Mouse (Mus musculus) embryonic facial prominence, embryonic 12.5 days (tissue): Measurements from ENCODE around the gene Crybb2. TPM values are rescaled to one million over a fixed set of nuclear protein-coding genes. Genes with fewer than 3 reads are reported as not detected.

ENCODE experiments used
- ATAC-seq: fragments of 200-750 bp; cut with Nextera tagmentation; 2 replicates; pipeline ENCODE4 v1.8.0; 2017; ENCODE audit not compliant: insufficient number of reproducible peaks, insufficient read depth, low FRiP score, low TSS enrichment
- H3K27ac ChIP-seq: fragments of 300-500 bp; sonication (generic); 2 replicates; pipeline ENCODE4 v1.5.1; 2016; ENCODE audit warnings: mild to moderate bottlenecking
- H3K27me3 ChIP-seq: fragments of 300-500 bp; sonication (generic); 2 replicates; pipeline ENCODE4 v1.6.1; 2016; ENCODE audit warnings: mild to moderate bottlenecking, moderate library complexity
- H3K36me3 ChIP-seq: fragments of 300-500 bp; sonication (generic); 2 replicates; pipeline ENCODE4 v1.6.1; 2016; ENCODE audit warnings: mild to moderate bottlenecking
- H3K4me1 ChIP-seq: fragments of 300-500 bp; sonication (generic); 2 replicates; pipeline ENCODE4 v1.6.1; 2016
- H3K4me2 ChIP-seq: fragments of 300-500 bp; sonication (generic); replicated peaks from 2 replicates; pipeline ENCODE4 v1.6.1; 2016; ENCODE audit warnings: mild to moderate bottlenecking, moderate library complexity
- H3K4me3 ChIP-seq: fragments of 300-500 bp; sonication (generic); 2 replicates; pipeline ENCODE4 v1.5.1; 2016; ENCODE audit warnings: mild to moderate bottlenecking
- H3K9ac ChIP-seq: fragments of 300-500 bp; sonication (generic); 2 replicates; pipeline ENCODE4 v1.6.1; 2016; ENCODE audit warnings: mild to moderate bottlenecking, moderate library complexity
- H3K9me3 ChIP-seq: fragments of 300-500 bp; sonication (generic); 2 replicates; pipeline ENCODE4 v1.6.1; 2016; ENCODE audit warnings: mild to moderate bottlenecking, moderate library complexity
- WGBS: fragments of 180-500 bp; shearing (Covaris S2); methylation state at CpG from one replicate; pipeline ENCODE4 v1.1.7; 2016; 5-methylcytosine and 5-hydroxymethylcytosine counted together
- polyA plus RNA-seq: library from polyadenylated mRNA; unstranded; fragments of >200 nt; fragmentation: Nextera tagmentation; extraction: Ambion mirVana; gene quantifications from 2 replicates; pipeline ENCODE4 v1.2.1, GENCODE M21; 2016

The Crybb2 gene
- polyA plus RNA-seq, 1 experiment from 2014 or later: not detected

GRCm38 (mm10) chr5:113024154-113024764 is 45.7 kb downstream of the Crybb2 start:
- H3K4me1 ChIP-seq: peaks cover 10% of the 10 kb centered on the region
- H3K4me2 ChIP-seq: peak overlapping the region; percentile 27; the same call in 1 of the 2 replicates
- no peaks in the 10 kb centered on the region for H3K27me3 ChIP-seq
- H3K9me3 ChIP-seq: no peaks in the 10 kb centered on the region
- 31% methylated on average over 18 of the region's 18 CpGs for WGBS
- H3K27ac ChIP-seq: peak overlapping the region; percentile 12; the same call in 1 of the 2 replicates
- no peak overlapping the region for H3K4me3 ChIP-seq
- no peaks in the 10 kb centered on the region for H3K36me3 ChIP-seq
- H3K9ac ChIP-seq: no peak overlapping the region
- ATAC-seq: no peak

- no peaks in the 10 kb centered on the region for H3K36me3 ChIP-seq
- no peak overlapping the region for H3K9ac ChIP-seq
- no peak for ATAC-seq
- H3K4me3 ChIP-seq: no peak overlapping the region
- no peak overlapping the region for H3K27ac ChIP-seq
- peaks cover 10% of the 10 kb centered on the region; the same call in 1 of the 2 replicates for H3K4me1 ChIP-seq
- no peaks in the 10 kb centered on the region for H3K27me3 ChIP-seq
- H3K4me2 ChIP-seq: no peak overlapping the region
- WGBS: 65% methylated on average over 8 of the region's 8 CpGs
- no peaks in the 10 kb centered on the region for H3K9me3 ChIP-seq
Observed at GRCm38 (mm10) chr5:113018190-113018589, 51.7 kb downstream of the Crybb2 start.

- Histone ChIP-seq H3K4me3 (no peak overlapping the region), H3K4me2 (no peak overlapping the region), H3K36me3 (no peaks in the 10 kb centered on the region), H3K9me3 (no peaks in the 10 kb centered on the region), H3K27ac (no peak overlapping the region), H3K27me3 (no peaks in the 10 kb centered on the region), H3K4me1 (peaks cover 10% of the 10 kb centered on the region; the same call in 1 of the 2 replicates), H3K9ac (no peak overlapping the region)
- 96% methylated on average over 1 of the region's 1 CpGs for whole genome bisulfite sequencing
- ATAC-seq: no peak
Observed at GRCm38 (mm10) chr5:113017004-113017403, 52.9 kb downstream of the Crybb2 start.

- Histone ChIP-seq H3K4me3 (peak within 1 kb of the TSS; percentile 62), H3K27ac (no peak within 1 kb of the TSS), H3K9me3 (no peaks in the 10 kb centered on the region), H3K9ac (peak within 1 kb of the TSS; percentile 64), H3K27me3 (no peaks in the 10 kb centered on the region), H3K36me3 (no peaks in the 10 kb centered on the region), H3K4me2 (peak within 1 kb of the TSS; percentile 55), H3K4me1 (peaks cover 10% of the 10 kb centered on the region; the same call in 1 of the 2 replicates)
- WGBS: 3% methylated on average over 47 of the region's 52 CpGs
- ATAC-seq: peak; percentile 38
Observed at GRCm38 (mm10) chr5:113015236-113016061, 54.5 kb downstream of the Crybb2 start, which contains the start of gene Grk3. TSS of gene Grk3 (minus strand) at chr5:113015791.

- no peaks in the 10 kb centered on the region for H3K27me3 ChIP-seq
- peak overlapping the region; percentile 64 for H3K9ac ChIP-seq
- H3K9me3 ChIP-seq: no peaks in the 10 kb centered on the region
- H3K36me3 ChIP-seq: no peaks in the 10 kb centered on the region
- H3K4me2 ChIP-seq: peak overlapping the region; percentile 55
- H3K27ac ChIP-seq: no peak overlapping the region
- peak; percentile 35; the same call in 1 of the 2 replicates for ATAC-seq
- WGBS: 5% methylated on average over 14 of the region's 14 CpGs
- peaks cover 10% of the 10 kb centered on the region; the same call in 1 of the 2 replicates for H3K4me1 ChIP-seq
- H3K4me3 ChIP-seq: peak overlapping the region; percentile 62
Observed at GRCm38 (mm10) chr5:113014808-113015235, 55.1 kb downstream of the Crybb2 start.

GRCm38 (mm10) chr5:113014111-113014807 is 55.7 kb downstream of the Crybb2 start:
- ATAC-seq: no peak
- Histone ChIP-seq H3K4me1 (peaks cover 10% of the 10 kb centered on the region; the same call in 1 of the 2 replicates), H3K9me3 (no peaks in the 10 kb centered on the region), H3K4me2 (peak overlapping the region; percentile 55), H3K9ac (peak overlapping the region; percentile 64), H3K27ac (no peak overlapping the region), H3K36me3 (no peaks in the 10 kb centered on the region), H3K27me3 (no peaks in the 10 kb centered on the region), H3K4me3 (peak overlapping the region; percentile 62)
- 57% methylated on average over 16 of the region's 16 CpGs for WGBS

- Histone ChIP-seq H3K36me3 (no peaks in the 10 kb centered on the region), H3K4me1 (peaks cover 10% of the 10 kb centered on the region; the same call in 1 of the 2 replicates), H3K9ac (no peak overlapping the region), H3K27ac (no peak overlapping the region), H3K4me2 (no peak overlapping the region), H3K27me3 (no peaks in the 10 kb centered on the region), H3K4me3 (no peak overlapping the region), H3K9me3 (no peaks in the 10 kb centered on the region)
- no peak for ATAC-seq
- WGBS: 89% methylated on average over 10 of the region's 10 CpGs
Observed at GRCm38 (mm10) chr5:113011926-113012325, 58.0 kb downstream of the Crybb2 start.

- H3K9ac ChIP-seq: no peak overlapping the region
- no peak overlapping the region for H3K4me3 ChIP-seq
- H3K4me2 ChIP-seq: no peak overlapping the region
- WGBS: 92% methylated on average over 8 of the region's 8 CpGs
- H3K9me3 ChIP-seq: no peaks in the 10 kb centered on the region
- H3K4me1 ChIP-seq: no peaks in the 10 kb centered on the region
- no peaks in the 10 kb centered on the region for H3K36me3 ChIP-seq
- ATAC-seq: no peak
- no peak overlapping the region for H3K27ac ChIP-seq
- H3K27me3 ChIP-seq: no peaks in the 10 kb centered on the region
Observed at GRCm38 (mm10) chr5:113009183-113009820, 60.6 kb downstream of the Crybb2 start.

- Histone ChIP-seq H3K27me3 (no peaks in the 10 kb centered on the region), H3K36me3 (no peaks in the 10 kb centered on the region), H3K4me1 (no peaks in the 10 kb centered on the region), H3K4me3 (no peak overlapping the region), H3K9me3 (no peaks in the 10 kb centered on the region), H3K27ac (no peak overlapping the region), H3K9ac (no peak overlapping the region), H3K4me2 (no peak overlapping the region)
- 74% methylated on average over 2 of the region's 2 CpGs for WGBS
- ATAC-seq: no peak
Observed at GRCm38 (mm10) chr5:113008496-113008895, 61.4 kb downstream of the Crybb2 start.
